Mouse (Mus musculus) R1 (cell line): ENCODE data around the gene Actn3.
A peak's percentile ranks its signal among the peaks of the same experiment; 100 is the strongest.

Source experiments
- DNase-seq: peaks from one replicate; pipeline ENCODE4 v3.0.0-alpha.2; 2018; ENCODE audit warnings: low read depth, low spot score

Actn3 gene

GRCm38 (mm10) chr19:4812334-4812949 lies 65.3 kb downstream of the Actn3 start:
- peak; percentile 43 for DNase-seq

GRCm38 (mm10) chr19:4811909-4812242 lies 65.8 kb downstream of the Actn3 start:
- DNase-seq, result no peak
